Mouse (Mus musculus) kidney, adult 11 months (tissue): ENCODE results near the gene Crnkl1.
"Not testable (repeated sequence)": the region's sequence is repeated elsewhere in the genome, so short reads cannot be mapped to it uniquely, and the experiment has no call there.

Source experiments
- DNase-seq: peaks from one replicate; pipeline ENCODE4 v3.0.0; 2022

Crnkl1 gene

GRCm38 (mm10) chr2:145905884-145906283 is 28.9 kb downstream of the Crnkl1 start:
- DNase-seq, result not testable (repeated sequence)

GRCm38 (mm10) chr2:145905156-145905555 is 29.7 kb downstream of the Crnkl1 start:
- no peak for DNase-seq

- DNase-seq, result no peak
Observed at GRCm38 (mm10) chr2:145903983-145904616, 30.7 kb downstream of the Crnkl1 start.

GRCm38 (mm10) chr2:145903061-145903901 is 31.5 kb downstream of the Crnkl1 start:
- DNase-seq, result peak; percentile 88

GRCm38 (mm10) chr2:145901861-145902260 is 33.0 kb downstream of the Crnkl1 start, which contains the start of gene Naa20:
Naa20 (plus strand) TSS chr2:145902099.
- DNase-seq, result no peak

GRCm38 (mm10) chr2:145900318-145900717 is 34.5 kb downstream of the Crnkl1 start:
- not testable (repeated sequence) for DNase-seq

- no peak for DNase-seq
Observed at GRCm38 (mm10) chr2:145898106-145898505, 36.7 kb downstream of the Crnkl1 start.

GRCm38 (mm10) chr2:145893756-145894155 is 41.1 kb downstream of the Crnkl1 start:
- DNase-seq, result no peak

- no peak for DNase-seq
Observed at GRCm38 (mm10) chr2:145890571-145890970, 44.2 kb downstream of the Crnkl1 start.

GRCm38 (mm10) chr2:145888766-145889480 is 45.9 kb downstream of the Crnkl1 start:
- no peak for DNase-seq

GRCm38 (mm10) chr2:145887937-145888765 is 46.7 kb downstream of the Crnkl1 start:
- DNase-seq, result peak; percentile 67

- DNase-seq, result peak; percentile 48
Observed at GRCm38 (mm10) chr2:145884913-145885785, 49.7 kb downstream of the Crnkl1 start.

GRCm38 (mm10) chr2:145884036-145884912 is 50.5 kb downstream of the Crnkl1 start:
- DNase-seq, result peak; percentile 57

- DNase-seq, result no peak
Observed at GRCm38 (mm10) chr2:145882398-145882797, 52.4 kb downstream of the Crnkl1 start.

- no peak for DNase-seq
Observed at GRCm38 (mm10) chr2:145881932-145882331, 52.9 kb downstream of the Crnkl1 start.

- DNase-seq, result no peak
Observed at GRCm38 (mm10) chr2:145880887-145881747, 53.7 kb downstream of the Crnkl1 start.

- no peak for DNase-seq
Observed at GRCm38 (mm10) chr2:145877191-145877590, 57.6 kb downstream of the Crnkl1 start.

- no peak for DNase-seq
Observed at GRCm38 (mm10) chr2:145874879-145875482, 59.8 kb downstream of the Crnkl1 start.

GRCm38 (mm10) chr2:145873953-145874352 is 60.9 kb downstream of the Crnkl1 start:
- no peak for DNase-seq
